Mouse (Mus musculus) stomach, postnatal 0 days (tissue): ENCODE data around the gene St3gal5. TPM values are rescaled to one million over a fixed set of nuclear protein-coding genes. Genes with fewer than 3 reads are reported as not detected.

Experiments used
- ATAC-seq: fragments of 200-750 bp; cut with Nextera tagmentation; 2 replicates; pipeline ENCODE4 v1.8.0; 2017; ENCODE audit not compliant: low FRiP score, low TSS enrichment
- DNase-seq: peaks from one replicate; pipeline ENCODE4 v3.0.0-alpha.2; 2016; ENCODE audit warnings: low spot score
- H3K27ac ChIP-seq: fragments of 300-500 bp; sonication (generic); replicated peaks from 2 replicates; pipeline ENCODE4 v1.5.1; 2014; ENCODE audit warnings: mild to moderate bottlenecking, control low read depth
- H3K27me3 ChIP-seq: fragments of 300-500 bp; sonication (generic); 2 replicates; pipeline ENCODE4 v1.6.1; 2014; ENCODE audit warnings: low read length; ENCODE audit not compliant: control insufficient read depth, insufficient read depth
- H3K36me3 ChIP-seq: fragments of 300-500 bp; sonication (generic); 2 replicates; pipeline ENCODE4 v1.6.1; 2014; ENCODE audit warnings: low read length, mixed read lengths; ENCODE audit not compliant: control insufficient read depth, insufficient read depth
- H3K4me1 ChIP-seq: fragments of 300-500 bp; sonication (generic); replicated peaks from 2 replicates; pipeline ENCODE4 v1.6.1; 2014; ENCODE audit warnings: antibody characterized with exemption; ENCODE audit not compliant: control insufficient read depth, insufficient read depth
- H3K4me2 ChIP-seq: fragments of 300-500 bp; sonication (generic); replicated peaks from 2 replicates; pipeline ENCODE4 v1.6.1; 2014; ENCODE audit warnings: low read depth, mild to moderate bottlenecking, control low read depth, moderate library complexity
- H3K4me3 ChIP-seq: fragments of 300-500 bp; sonication (generic); 2 replicates; pipeline ENCODE4 v1.5.1; 2014; ENCODE audit warnings: low read depth, low read length, control low read depth
- H3K9ac ChIP-seq: fragments of 300-500 bp; sonication (generic); 2 replicates; pipeline ENCODE4 v1.6.1; 2014; ENCODE audit warnings: mild to moderate bottlenecking, low read length, control low read depth, mixed read lengths
- H3K9me3 ChIP-seq: fragments of 300-500 bp; sonication (generic); 2 replicates; pipeline ENCODE4 v1.6.1; 2016; ENCODE audit warnings: low read length; ENCODE audit not compliant: control insufficient read depth
- CTCF ChIP-seq: IDR thresholded peaks from 2 replicates; pipeline ENCODE4 v1.5.1; 2016; ENCODE audit warnings: antibody characterized with exemption, low read depth, mild to moderate bottlenecking, moderate library complexity
- EP300 ChIP-seq: optimal IDR thresholded peaks from 2 replicates; pipeline ENCODE3; 2016; ENCODE audit warnings: antibody characterized with exemption
- WGBS: fragments of 180-500 bp; shearing (Covaris S2); extraction: QIAGEN DNeasy Blood & Tissue Kit; methylation state at CpG from one replicate; pipeline ENCODE4 v1.1.7; 2014; 5-methylcytosine and 5-hydroxymethylcytosine counted together
- polyA plus RNA-seq: library from polyadenylated mRNA; unstranded; fragments of >200 nt; fragmentation: Nextera tagmentation; extraction: Ambion mirVana; gene quantifications from 2 replicates; pipeline ENCODE4 v1.2.1, GENCODE M21; 2015

Gene St3gal5
- polyA plus RNA-seq, 1 experiment from 2014 or later = 14.2 TPM

- H3K4me2 ChIP-seq = no peak overlapping the region
- H3K9ac ChIP-seq = no peak overlapping the region
- TF ChIP-seq CTCF (no peak), EP300 (no peak)
- H3K4me3 ChIP-seq = no peak overlapping the region
- DNase-seq = no peak
- H3K27ac ChIP-seq = no peak overlapping the region
- no peaks in the 10 kb centered on the region for H3K9me3 ChIP-seq
- H3K4me1 ChIP-seq = no peaks in the 10 kb centered on the region
- H3K36me3 ChIP-seq = peaks cover 2% of the 10 kb centered on the region; the same call in 1 of the 2 replicates
- H3K27me3 ChIP-seq = no peaks in the 10 kb centered on the region
- 84% methylated on average over 10 of the region's 10 CpGs for WGBS
- ATAC-seq = no peak
Observed at GRCm38 (mm10) chr6:72136543-72136942, 39.2 kb downstream of the St3gal5 start.

- no peaks in the 10 kb centered on the region for H3K4me1 ChIP-seq
- TF ChIP-seq EP300 (no peak), CTCF (no peak)
- no peak overlapping the region for H3K4me3 ChIP-seq
- no peak overlapping the region for H3K9ac ChIP-seq
- DNase-seq (no peak), ATAC-seq (no peak)
- H3K4me2 ChIP-seq = no peak overlapping the region
- no peaks in the 10 kb centered on the region for H3K9me3 ChIP-seq
- no peaks in the 10 kb centered on the region for H3K36me3 ChIP-seq
- WGBS = 86% methylated on average over 9 of the region's 9 CpGs
- H3K27ac ChIP-seq = no peak overlapping the region
- H3K27me3 ChIP-seq = no peaks in the 10 kb centered on the region
Observed at GRCm38 (mm10) chr6:72139508-72140193, 42.3 kb downstream of the St3gal5 start.

- no peak for ATAC-seq
Observed at GRCm38 (mm10) chr6:72140371-72140770, 43.0 kb downstream of the St3gal5 start.

GRCm38 (mm10) chr6:72141191-72141590 lies 43.8 kb downstream of the St3gal5 start:
- Histone ChIP-seq H3K9me3 (no peaks in the 10 kb centered on the region), H3K4me1 (no peaks in the 10 kb centered on the region), H3K4me2 (no peak overlapping the region), H3K27ac (no peak overlapping the region), H3K36me3 (no peaks in the 10 kb centered on the region), H3K4me3 (no peak overlapping the region), H3K9ac (no peak overlapping the region), H3K27me3 (no peaks in the 10 kb centered on the region)
- ATAC-seq (no peak), DNase-seq (no peak)
- TF ChIP-seq CTCF = no peak
- TF ChIP-seq EP300 = no peak
- 70% methylated on average over 10 of the region's 10 CpGs for WGBS

More at GRCm38 (mm10) chr6:72140371-72140770, 43.0 kb downstream of the St3gal5 start:
- Histone ChIP-seq H3K27me3 (no peaks in the 10 kb centered on the region), H3K4me1 (no peaks in the 10 kb centered on the region), H3K9ac (0 out of 2 replicates have a peak overlapping the region, but pooled peaks have one; percentile 27), H3K36me3 (no peaks in the 10 kb centered on the region), H3K4me2 (no peak overlapping the region), H3K9me3 (no peaks in the 10 kb centered on the region), H3K4me3 (no peak overlapping the region), H3K27ac (no peak overlapping the region)
- 69% methylated on average over 8 of the region's 8 CpGs for WGBS
- TF ChIP-seq EP300 (no peak), CTCF (no peak)
- no peak for DNase-seq

GRCm38 (mm10) chr6:72142561-72142960 lies 45.2 kb downstream of the St3gal5 start:
- WGBS = 99% methylated on average over 4 of the region's 4 CpGs
- no peaks in the 10 kb centered on the region for H3K4me1 ChIP-seq

GRCm38 (mm10) chr6:72144353-72144752 lies 47.0 kb downstream of the St3gal5 start:
- Histone ChIP-seq H3K4me1 (no peaks in the 10 kb centered on the region), H3K27me3 (no peaks in the 10 kb centered on the region), H3K9me3 (no peaks in the 10 kb centered on the region), H3K4me2 (no peak overlapping the region), H3K27ac (no peak overlapping the region), H3K9ac (no peak overlapping the region), H3K36me3 (no peaks in the 10 kb centered on the region; the same call in 1 of the 2 replicates), H3K4me3 (no peak overlapping the region)
- TF ChIP-seq EP300 (no peak), CTCF (no peak)
- WGBS = 58% methylated on average over 7 of the region's 7 CpGs
- no peak for ATAC-seq
- no peak for DNase-seq

More at GRCm38 (mm10) chr6:72142561-72142960, 45.2 kb downstream of the St3gal5 start:
- Histone ChIP-seq H3K9me3 (no peaks in the 10 kb centered on the region), H3K36me3 (no peaks in the 10 kb centered on the region), H3K27me3 (no peaks in the 10 kb centered on the region), H3K4me2 (no peak overlapping the region), H3K9ac (no peak overlapping the region), H3K4me3 (no peak overlapping the region), H3K27ac (no peak overlapping the region)
- TF ChIP-seq CTCF (no peak), EP300 (no peak)
- DNase-seq = no peak
- no peak for ATAC-seq
